Mouse (Mus musculus) heart, embryonic 14.5 days (tissue): Measurements from ENCODE around the gene Slc3a2. TPM values are rescaled to one million over a fixed set of nuclear protein-coding genes. Genes with fewer than 3 reads are reported as not detected.

Experiments
- ATAC-seq: fragments of 200-750 bp; cut with Nextera tagmentation; 2 replicates; pipeline ENCODE4 v1.8.0; 2017; ENCODE audit warnings: low read depth, moderate TSS enrichment; ENCODE audit not compliant: insufficient number of reproducible peaks, insufficient read depth, low FRiP score
- H3K27ac ChIP-seq, 2 experiments: fragments of 200-500 bp in 1 of 2; fragments of 300-500 bp in 1 of 2; sonication (generic) in 1 of 2; replicated peaks in 1 of 2; 2 replicates each; pipeline ENCODE4 v1.5.1; 2012 to 2014; ENCODE audit warnings: low read depth in 2 of 2, low read length in 2 of 2, control low read depth in 1 of 2, mild to moderate bottlenecking in 1 of 2, mixed read lengths in 1 of 2; ENCODE audit not compliant: control insufficient read depth in 1 of 2, insufficient read depth in 1 of 2
- H3K27me3 ChIP-seq: fragments of 300-500 bp; sonication (generic); 2 replicates; pipeline ENCODE4 v1.6.1; 2014; ENCODE audit warnings: mild to moderate bottlenecking, low read length, control low read depth; ENCODE audit not compliant: control insufficient read depth, insufficient read depth
- H3K36me3 ChIP-seq: fragments of 300-500 bp; sonication (generic); 2 replicates; pipeline ENCODE4 v1.6.1; 2014; ENCODE audit warnings: mild to moderate bottlenecking, control low read depth, low read length, mixed read lengths; ENCODE audit not compliant: control insufficient read depth, insufficient read depth
- H3K4me1 ChIP-seq, 2 experiments: fragments of 200-500 bp in 1 of 2; fragments of 300-500 bp in 1 of 2; sonication (generic) in 1 of 2; 2 replicates each; pipeline ENCODE4 v1.6.1; 2012 to 2014; ENCODE audit warnings: low read length in 2 of 2, control low read depth in 1 of 2, mixed read lengths in 1 of 2; ENCODE audit not compliant: control insufficient read depth in 2 of 2, insufficient read depth in 2 of 2
- H3K4me2 ChIP-seq: fragments of 300-500 bp; sonication (generic); 2 replicates; pipeline ENCODE4 v1.6.1; 2014; ENCODE audit warnings: mild to moderate bottlenecking, low read length
- H3K4me3 ChIP-seq, 2 experiments: fragments of 200-500 bp in 1 of 2; fragments of 300-500 bp in 1 of 2; sonication (generic) in 1 of 2; 2 replicates each; pipeline ENCODE4 v1.5.1; 2012 to 2014; ENCODE audit warnings: low read length in 2 of 2, mild to moderate bottlenecking in 2 of 2, control low read depth in 1 of 2, low read depth in 1 of 2, moderate library complexity in 1 of 2; ENCODE audit not compliant: control insufficient read depth in 1 of 2, insufficient read depth in 1 of 2
- H3K9ac ChIP-seq: fragments of 300-500 bp; sonication (generic); 2 replicates; pipeline ENCODE4 v1.6.1; 2014; ENCODE audit warnings: mild to moderate bottlenecking, low read length
- H3K9me3 ChIP-seq: fragments of 300-500 bp; sonication (generic); 2 replicates; pipeline ENCODE4 v1.6.1; 2016; ENCODE audit warnings: low read length, control low read depth; ENCODE audit not compliant: control insufficient read depth
- WGBS: fragments of 180-500 bp; shearing (Covaris S2); extraction: QIAGEN DNeasy Blood & Tissue Kit; methylation state at CpG from one replicate; pipeline ENCODE4 v1.1.7; 2014; 5-methylcytosine and 5-hydroxymethylcytosine counted together
- polyA plus RNA-seq: library from polyadenylated mRNA; unstranded; fragments of >200 nt; fragmentation: Nextera tagmentation; extraction: Ambion mirVana; gene quantifications from 2 replicates; pipeline ENCODE4 v1.2.1, GENCODE M21; 2014

Slc3a2 gene
- polyA plus RNA-seq, 1 experiment from 2014 or later = 65.7 TPM

GRCm38 (mm10) chr19:8713306-8713996 is 9.7 kb downstream of the Slc3a2 start:
- H3K4me3 ChIP-seq = peak overlapping the region; percentile 78 to 89
- H3K9me3 ChIP-seq = no peaks in the 10 kb centered on the region
- peaks cover 7 to 32% of the 10 kb centered on the region in 2 experiments for H3K4me1 ChIP-seq
- H3K27ac ChIP-seq = peak overlapping the region; percentile 89 to 96
- peak overlapping the region; percentile 81 for H3K4me2 ChIP-seq
- peak overlapping the region; percentile 91 for H3K9ac ChIP-seq
- H3K36me3 ChIP-seq = peaks cover 41% of the 10 kb centered on the region
- under 1% methylated on average over 51 of the region's 51 CpGs for WGBS
- ATAC-seq = peak; percentile 89
- H3K27me3 ChIP-seq = no peaks in the 10 kb centered on the region

GRCm38 (mm10) chr19:8712870-8713305 is 10.3 kb downstream of the Slc3a2 start:
- peak; percentile 64 for ATAC-seq
- Histone ChIP-seq H3K4me2 (peak overlapping the region; percentile 81), H3K4me3 (peak overlapping the region; percentile 78 to 89), H3K9ac (peak overlapping the region; percentile 91), H3K4me1 (peaks cover 7 to 32% of the 10 kb centered on the region in 2 experiments), H3K9me3 (no peaks in the 10 kb centered on the region), H3K27me3 (no peaks in the 10 kb centered on the region), H3K36me3 (peaks cover 47% of the 10 kb centered on the region), H3K27ac (peak overlapping the region; percentile 89 to 96)
- under 1% methylated on average over 13 of the region's 13 CpGs for WGBS

DNA sequence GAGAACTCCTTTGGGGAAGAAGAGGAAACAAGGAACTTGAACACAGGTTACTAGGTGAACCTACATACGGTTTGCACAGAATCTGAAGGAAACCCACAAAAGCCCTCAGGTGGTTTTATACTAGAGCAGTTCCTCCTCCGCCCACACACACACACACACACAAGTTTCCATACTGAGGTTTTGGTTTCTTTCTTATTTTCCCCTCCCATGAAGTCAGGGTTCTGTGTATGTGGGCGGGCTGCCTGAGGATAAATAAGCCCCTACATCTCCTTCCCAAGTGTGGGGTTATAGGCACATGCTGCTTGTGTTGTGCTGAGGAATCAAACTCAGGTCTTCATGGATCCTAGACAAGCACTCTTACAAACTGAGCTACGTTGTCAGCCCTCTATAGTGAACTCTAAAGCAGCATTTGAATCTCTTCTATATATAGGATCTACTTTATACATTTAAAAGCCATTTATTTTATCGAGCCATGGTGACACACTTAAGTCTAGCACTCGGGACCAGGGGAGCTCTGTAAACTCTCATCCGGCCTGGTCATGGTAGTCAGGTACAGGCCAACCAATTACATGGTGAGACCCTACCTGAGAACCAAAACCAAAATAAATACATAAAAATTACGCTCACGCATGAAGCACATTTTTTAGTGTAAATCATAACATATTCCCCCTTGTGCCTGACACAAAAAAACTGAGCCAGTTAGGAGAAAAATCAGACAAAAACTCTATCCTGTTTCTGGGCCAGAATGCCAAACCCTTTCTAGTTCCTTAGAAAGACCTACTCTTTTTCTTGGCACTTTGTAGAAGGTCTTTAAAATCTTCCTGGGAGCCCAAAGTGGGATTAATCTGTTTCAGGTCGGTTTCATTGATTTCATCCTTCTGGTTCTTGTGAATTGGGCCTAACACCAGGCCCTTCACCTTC is 11.0 kb downstream of the Slc3a2 start:
- Histone ChIP-seq H3K27me3 (no peaks in the 10 kb centered on the region), H3K9me3 (no peaks in the 10 kb centered on the region), H3K4me1 (peaks cover 7 to 32% of the 10 kb centered on the region in 2 experiments), H3K4me2 (peak overlapping the region; percentile 81), H3K9ac (peak overlapping the region; percentile 91), H3K4me3 (peak overlapping the region; percentile 78 to 89), H3K27ac (peak overlapping the region; percentile 89 to 96), H3K36me3 (peaks cover 53% of the 10 kb centered on the region)
- WGBS = 60% methylated on average over 10 of the region's 10 CpGs
- no peak for ATAC-seq

- no peaks in the 10 kb centered on the region for H3K9me3 ChIP-seq
- H3K27me3 ChIP-seq = no peaks in the 10 kb centered on the region
- H3K9ac ChIP-seq = peak overlapping the region; percentile 91
- peaks cover 7 to 32% of the 10 kb centered on the region in 2 experiments for H3K4me1 ChIP-seq
- peaks cover 60% of the 10 kb centered on the region for H3K36me3 ChIP-seq
- peak overlapping the region in 1 of 2 experiments; percentile 89; a peak in 3 of 4 replicates for H3K4me3 ChIP-seq
- ATAC-seq = no peak
- 0 out of 4 replicates have a peak overlapping the region, but pooled peaks of 1 of the 2 experiments have one; percentile 24 for H3K27ac ChIP-seq
- WGBS = 65% methylated on average over 4 of the region's 4 CpGs
- H3K4me2 ChIP-seq = peak overlapping the region; percentile 81
Measured at GRCm38 (mm10) chr19:8711506-8711905, 11.7 kb downstream of the Slc3a2 start.

DNA sequence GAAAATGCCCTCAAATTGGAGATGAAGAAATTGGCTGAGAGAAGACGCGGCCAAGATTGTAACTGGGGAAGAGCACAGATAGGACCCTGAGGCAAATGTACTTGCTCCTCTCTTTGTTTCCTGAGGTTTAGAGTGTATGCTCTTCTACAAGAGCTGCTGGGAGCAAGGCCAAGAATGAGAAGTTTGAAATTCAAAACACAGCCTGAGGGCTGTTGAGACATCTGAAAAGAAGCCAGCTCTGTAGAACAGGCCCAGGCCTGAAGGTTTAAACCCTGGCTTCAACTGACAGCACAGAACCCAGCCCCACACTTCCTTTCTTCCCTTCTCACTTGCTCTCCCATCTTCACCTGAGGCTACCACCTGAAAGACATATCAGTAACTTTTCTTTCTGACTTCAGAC is 13.1 kb downstream of the Slc3a2 start:
- no peak for ATAC-seq
- 95% methylated on average over 2 of the region's 2 CpGs for WGBS
- peak overlapping the region in 1 of 2 experiments; percentile 21; a peak in 1 of 4 replicates for H3K27ac ChIP-seq
- H3K36me3 ChIP-seq = peaks cover 64% of the 10 kb centered on the region
- no peak overlapping the region for H3K4me2 ChIP-seq
- H3K9ac ChIP-seq = peak overlapping the region; percentile 50; the same call in 1 of the 2 replicates
- no peaks in the 10 kb centered on the region for H3K9me3 ChIP-seq
- H3K27me3 ChIP-seq = no peaks in the 10 kb centered on the region
- H3K4me1 ChIP-seq = peaks cover 7 to 32% of the 10 kb centered on the region in 2 experiments
- H3K4me3 ChIP-seq = no peak overlapping the region

GRCm38 (mm10) chr19:8708954-8709353 is 14.2 kb downstream of the Slc3a2 start:
- no peaks in the 10 kb centered on the region for H3K9me3 ChIP-seq
- H3K27me3 ChIP-seq = no peaks in the 10 kb centered on the region
- no peak overlapping the region for H3K4me2 ChIP-seq
- WGBS = 87% methylated on average over 8 of the region's 8 CpGs
- H3K27ac ChIP-seq = no peak overlapping the region
- peaks cover 5 to 28% of the 10 kb centered on the region in 2 experiments for H3K4me1 ChIP-seq
- peaks cover 64% of the 10 kb centered on the region for H3K36me3 ChIP-seq
- ATAC-seq = no peak
- H3K9ac ChIP-seq = no peak overlapping the region
- H3K4me3 ChIP-seq = no peak overlapping the region

DNA sequence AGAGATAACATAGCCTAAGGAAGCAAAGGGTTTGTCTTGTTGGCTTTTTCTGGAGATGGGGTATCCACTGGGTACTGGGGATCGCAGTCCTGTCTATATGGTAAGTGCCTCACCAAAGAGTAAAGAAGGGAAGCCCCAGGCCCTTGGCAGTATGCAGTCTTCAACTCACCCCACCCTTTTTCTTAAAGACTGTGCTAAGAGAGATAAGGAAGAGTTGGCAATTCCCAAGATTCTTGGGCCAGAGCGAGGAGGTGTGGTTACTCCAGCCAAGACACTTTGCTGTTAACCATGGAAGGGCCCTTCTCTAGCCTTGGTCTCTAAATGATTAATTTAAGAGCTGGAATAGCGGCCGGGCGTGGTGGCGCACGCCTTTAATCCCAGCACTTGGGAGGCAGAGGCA is 16.2 kb downstream of the Slc3a2 start:
- Histone ChIP-seq H3K27ac (no peak overlapping the region), H3K9me3 (no peaks in the 10 kb centered on the region), H3K27me3 (no peaks in the 10 kb centered on the region), H3K4me2 (no peak overlapping the region), H3K4me1 (peaks cover 3 to 20% of the 10 kb centered on the region in 2 experiments), H3K36me3 (peaks cover 58% of the 10 kb centered on the region), H3K9ac (no peak overlapping the region), H3K4me3 (no peak overlapping the region)
- 91% methylated on average over 7 of the region's 7 CpGs for WGBS
- no peak for ATAC-seq
